Mouse (Mus musculus) intestine, postnatal 0 days (tissue): Measurements from ENCODE around the gene Dera. TPM values are rescaled to one million over a fixed set of nuclear protein-coding genes. Genes with fewer than 3 reads are reported as not detected.

Experiments used
- ATAC-seq: fragments of 200-750 bp; cut with Nextera tagmentation; 2 replicates; pipeline ENCODE4 v1.8.0; 2017; ENCODE audit warnings: mild to moderate bottlenecking, moderate TSS enrichment, moderate library complexity
- H3K27ac ChIP-seq: fragments of 300-500 bp; sonication (generic); 2 replicates; pipeline ENCODE4 v1.5.1; 2014; ENCODE audit warnings: mild to moderate bottlenecking, low read depth, low read length, moderate library complexity
- H3K27me3 ChIP-seq: fragments of 300-500 bp; sonication (generic); replicated peaks from 2 replicates; pipeline ENCODE4 v1.6.1; 2014; ENCODE audit warnings: low read length, mixed read lengths; ENCODE audit not compliant: control insufficient read depth, insufficient read depth
- H3K36me3 ChIP-seq: fragments of 300-500 bp; sonication (generic); 2 replicates; pipeline ENCODE4 v1.6.1; 2014; ENCODE audit warnings: mild to moderate bottlenecking, moderate library complexity; ENCODE audit not compliant: control insufficient read depth, insufficient read depth
- H3K4me1 ChIP-seq: fragments of 300-500 bp; sonication (generic); replicated peaks from 2 replicates; pipeline ENCODE4 v1.6.1; 2014; ENCODE audit warnings: antibody characterized with exemption, low read length, mixed read lengths; ENCODE audit not compliant: control insufficient read depth, insufficient read depth
- H3K4me2 ChIP-seq: fragments of 300-500 bp; sonication (generic); replicated peaks from 2 replicates; pipeline ENCODE4 v1.6.1; 2014; ENCODE audit warnings: low read depth, mild to moderate bottlenecking, moderate library complexity
- H3K4me3 ChIP-seq: fragments of 300-500 bp; sonication (generic); 2 replicates; pipeline ENCODE4 v1.5.1; 2014; ENCODE audit warnings: low read depth, low read length
- H3K9ac ChIP-seq: fragments of 300-500 bp; sonication (generic); 2 replicates; pipeline ENCODE4 v1.6.1; 2014; ENCODE audit warnings: mild to moderate bottlenecking, low read depth, low read length
- H3K9me3 ChIP-seq: fragments of 300-500 bp; sonication (generic); 2 replicates; pipeline ENCODE4 v1.6.1; 2016; ENCODE audit warnings: mixed run types; ENCODE audit not compliant: control insufficient read depth
- CTCF ChIP-seq: sonication (generic); IDR thresholded peaks from 2 replicates; pipeline ENCODE4 v1.5.1; 2016; ENCODE audit warnings: low read depth, mild to moderate bottlenecking, control low read depth, antibody characterized with exemption, moderate library complexity
- WGBS: fragments of 180-500 bp; shearing (Covaris S2); extraction: QIAGEN DNeasy Blood & Tissue Kit; methylation state at CpG from one replicate; pipeline ENCODE4 v1.1.7; 2014; 5-methylcytosine and 5-hydroxymethylcytosine counted together
- polyA plus RNA-seq: library from polyadenylated mRNA; unstranded; fragments of >200 nt; fragmentation: Nextera tagmentation; extraction: Ambion mirVana; gene quantifications from 2 replicates; pipeline ENCODE4 v1.2.1, GENCODE M21; 2015

Dera gene
- polyA plus RNA-seq, 1 experiment from 2014 or later: 122 TPM

GRCm38 (mm10) chr6:137713310-137713664 is 41.1 kb upstream of the Dera start:
- no peak for TF ChIP-seq CTCF
- H3K4me3 ChIP-seq: no peak overlapping the region
- no peaks in the 10 kb centered on the region for H3K27me3 ChIP-seq
- H3K27ac ChIP-seq: no peak overlapping the region
- H3K36me3 ChIP-seq: no peaks in the 10 kb centered on the region
- no peak overlapping the region for H3K9ac ChIP-seq
- H3K4me2 ChIP-seq: no peak overlapping the region
- 88% methylated on average over 3 of the region's 3 CpGs for WGBS
- ATAC-seq: no peak
- no peaks in the 10 kb centered on the region for H3K9me3 ChIP-seq
- H3K4me1 ChIP-seq: no peaks in the 10 kb centered on the region

- H3K4me2 ChIP-seq: no peak overlapping the region
- no peak overlapping the region for H3K27ac ChIP-seq
- no peaks in the 10 kb centered on the region for H3K27me3 ChIP-seq
- no peak overlapping the region for H3K9ac ChIP-seq
- TF ChIP-seq CTCF: no peak
- H3K4me3 ChIP-seq: no peak overlapping the region
- ATAC-seq: no peak
- 23% methylated on average over 5 of the region's 5 CpGs for WGBS
- H3K9me3 ChIP-seq: no peaks in the 10 kb centered on the region
- no peaks in the 10 kb centered on the region for H3K36me3 ChIP-seq
- no peaks in the 10 kb centered on the region for H3K4me1 ChIP-seq
These were observed 37.5 kb upstream of the Dera start for GRCm38 (mm10) chr6:137716802-137717201.

GRCm38 (mm10) chr6:137722220-137722931 is 32.0 kb upstream of the Dera start:
- H3K27ac ChIP-seq: no peak overlapping the region
- ATAC-seq: 0 out of 2 replicates have a peak, but pooled peaks have one; percentile 38
- H3K36me3 ChIP-seq: no peaks in the 10 kb centered on the region
- H3K4me2 ChIP-seq: no peak overlapping the region
- H3K9ac ChIP-seq: no peak overlapping the region
- no peaks in the 10 kb centered on the region for H3K27me3 ChIP-seq
- no peak for TF ChIP-seq CTCF
- no peaks in the 10 kb centered on the region for H3K4me1 ChIP-seq
- H3K4me3 ChIP-seq: no peak overlapping the region
- 67% methylated on average over 15 of the region's 15 CpGs for WGBS
- no peaks in the 10 kb centered on the region for H3K9me3 ChIP-seq

DNA sequence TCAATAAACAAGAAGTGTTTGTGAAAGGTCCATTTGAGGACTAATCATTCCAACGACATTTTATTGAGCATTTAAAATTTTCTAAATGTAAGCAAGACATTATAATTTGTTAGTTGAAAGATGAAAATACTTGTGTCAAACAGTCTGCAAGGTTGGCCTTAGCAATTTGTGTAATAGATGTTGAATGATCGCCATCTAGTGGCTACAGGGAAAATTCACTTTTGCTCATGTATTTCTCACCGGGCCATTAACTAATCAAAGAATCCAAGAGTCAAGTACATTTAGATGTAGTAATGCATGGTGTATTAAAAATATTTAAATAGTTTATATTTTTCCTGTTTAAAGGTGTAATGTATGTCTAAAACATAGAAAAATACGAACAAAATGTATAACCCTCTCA is 30.4 kb upstream of the Dera start:
- WGBS: 4% methylated on average over 4 of the region's 4 CpGs
- Histone ChIP-seq H3K4me3 (no peak overlapping the region), H3K4me1 (no peaks in the 10 kb centered on the region), H3K27ac (no peak overlapping the region), H3K36me3 (no peaks in the 10 kb centered on the region), H3K9me3 (no peaks in the 10 kb centered on the region), H3K27me3 (0 out of 2 replicates have a peak, but pooled peaks cover 4% of the 10 kb centered on the region), H3K9ac (no peak overlapping the region), H3K4me2 (no peak overlapping the region)
- ATAC-seq: no peak
- peak; percentile 82 for TF ChIP-seq CTCF

DNA sequence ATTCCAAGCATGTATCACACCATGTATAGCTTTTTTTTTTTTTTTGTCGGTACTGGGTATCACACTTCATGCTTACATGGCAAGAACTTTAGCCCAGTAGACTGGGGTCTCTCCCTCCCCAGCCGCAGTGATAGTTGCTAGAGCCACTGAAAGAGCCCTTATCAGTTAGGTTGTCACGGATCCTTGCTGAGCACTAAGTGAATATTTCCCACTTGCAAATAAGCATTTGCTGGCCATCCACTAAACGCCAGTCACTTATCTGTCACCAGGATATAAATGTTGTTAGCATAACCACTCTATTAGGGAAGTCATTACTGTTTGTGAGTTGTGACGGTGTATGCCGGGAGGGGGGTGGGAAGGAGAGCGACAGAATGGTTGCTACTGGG is 19.9 kb upstream of the Dera start:
- H3K36me3 ChIP-seq: peaks cover 3% of the 10 kb centered on the region
- ATAC-seq: peak; percentile 43; the same call in 1 of the 2 replicates
- H3K9ac ChIP-seq: peak overlapping the region; percentile 90
- no peaks in the 10 kb centered on the region for H3K27me3 ChIP-seq
- peak overlapping the region; percentile 79 for H3K4me2 ChIP-seq
- WGBS: 4% methylated on average over 7 of the region's 7 CpGs
- H3K27ac ChIP-seq: no peak overlapping the region
- peaks cover 8% of the 10 kb centered on the region for H3K4me1 ChIP-seq
- H3K4me3 ChIP-seq: peak overlapping the region; percentile 94
- no peaks in the 10 kb centered on the region for H3K9me3 ChIP-seq
- TF ChIP-seq CTCF: no peak

DNA sequence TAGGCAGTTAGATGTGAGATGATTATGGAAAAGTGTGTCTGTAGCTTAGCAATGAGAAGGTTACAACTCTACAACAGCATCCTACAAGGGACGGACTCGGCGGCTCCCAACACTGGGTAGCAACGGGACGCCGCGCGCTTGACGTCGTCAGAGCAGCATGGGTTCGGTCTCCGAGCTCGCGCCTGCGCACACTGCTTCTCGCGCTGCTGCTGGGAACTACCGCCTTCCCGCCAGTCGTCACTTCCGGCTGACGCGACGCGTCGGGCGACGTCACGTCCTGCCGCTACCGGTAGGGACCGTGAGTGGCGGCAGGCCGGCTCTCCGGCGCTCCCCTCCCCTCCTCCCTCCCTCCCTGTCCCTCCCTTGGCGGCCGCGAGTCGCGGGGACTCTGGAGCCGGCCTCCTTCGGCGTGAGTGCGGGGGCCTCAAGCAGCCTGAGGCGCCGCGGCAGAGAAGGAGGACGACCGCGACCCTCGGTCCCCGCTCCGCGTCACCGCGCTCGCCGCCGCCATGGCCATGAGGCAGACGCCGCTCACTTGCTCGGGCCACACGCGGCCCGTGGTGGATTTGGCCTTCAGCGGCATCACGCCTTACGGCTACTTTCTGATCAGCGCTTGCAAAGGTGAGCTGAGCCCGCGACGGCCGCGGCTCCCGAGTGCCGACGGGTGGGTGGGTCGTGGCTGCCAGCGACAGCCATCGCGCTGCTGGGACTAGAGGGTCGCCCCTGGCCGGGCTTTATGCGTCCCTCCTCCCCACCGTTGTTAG is 19.3 kb upstream of the Dera start, which contains the start of gene Strap:
Strap (plus strand) TSS at position 233 of the 764 bp plus-strand sequence.
- Histone ChIP-seq H3K27ac (peak within 1 kb of the TSS; percentile 89), H3K9me3 (no peaks in the 10 kb centered on the region), H3K4me3 (peak within 1 kb of the TSS; percentile 94), H3K36me3 (peaks cover 9% of the 10 kb centered on the region), H3K9ac (peak within 1 kb of the TSS; percentile 90), H3K27me3 (no peaks in the 10 kb centered on the region), H3K4me1 (peaks cover 8% of the 10 kb centered on the region), H3K4me2 (peak within 1 kb of the TSS; percentile 79)
- under 1% methylated on average over 81 of the region's 86 CpGs for WGBS
- peak; percentile 98 for ATAC-seq
- no peak for TF ChIP-seq CTCF
